Mouse (Mus musculus) midbrain, embryonic 11.5 days (tissue): ENCODE measurements at regions not wholly inside any gene's neighbourhood (a gene's known extent, or its start where the extent isn't known, plus 50 kb on each side); places are given as distances from the start of the nearest gene placed in this dataset.

Source experiments
- ATAC-seq: fragments of 200-750 bp; cut with Nextera tagmentation; 2 replicates; pipeline ENCODE4 v1.8.0; 2017; ENCODE audit warnings: moderate TSS enrichment, moderate library complexity; ENCODE audit not compliant: low FRiP score
- DNase-seq: peaks from one replicate; pipeline ENCODE4 v3.0.0; 2015; ENCODE audit warnings: low spot score; ENCODE audit errors: missing footprints
- H3K27ac ChIP-seq: fragments of 300-500 bp; sonication (generic); 2 replicates; pipeline ENCODE4 v1.5.1; 2014; ENCODE audit warnings: low read depth, low read length
- H3K27me3 ChIP-seq: fragments of 300-500 bp; sonication (generic); 2 replicates; pipeline ENCODE4 v1.6.1; 2014; ENCODE audit warnings: mild to moderate bottlenecking, low read length, moderate library complexity, mixed read lengths; ENCODE audit not compliant: control insufficient read depth, insufficient read depth
- H3K36me3 ChIP-seq: fragments of 300-500 bp; sonication (generic); 2 replicates; pipeline ENCODE4 v1.6.1; 2014; ENCODE audit warnings: mild to moderate bottlenecking, low read length, moderate library complexity, mixed read lengths; ENCODE audit not compliant: control insufficient read depth, insufficient read depth
- H3K4me1 ChIP-seq: fragments of 300-500 bp; sonication (generic); 2 replicates; pipeline ENCODE4 v1.6.1; 2014; ENCODE audit warnings: low read length; ENCODE audit not compliant: control insufficient read depth, insufficient read depth
- H3K4me2 ChIP-seq: fragments of 300-500 bp; sonication (generic); 2 replicates; pipeline ENCODE4 v1.6.1; 2014; ENCODE audit warnings: mild to moderate bottlenecking, moderate library complexity
- H3K4me3 ChIP-seq: fragments of 300-500 bp; sonication (generic); 2 replicates; pipeline ENCODE4 v1.5.1; 2014; ENCODE audit warnings: low read depth, low read length
- H3K9ac ChIP-seq: fragments of 300-500 bp; sonication (generic); 2 replicates; pipeline ENCODE4 v1.6.1; 2014; ENCODE audit warnings: low read length
- H3K9me3 ChIP-seq: fragments of 300-500 bp; sonication (generic); 2 replicates; pipeline ENCODE4 v1.6.1; 2016; ENCODE audit warnings: low read length; ENCODE audit not compliant: control insufficient read depth
- WGBS: fragments of 180-500 bp; shearing (Covaris S2); extraction: QIAGEN DNeasy Blood & Tissue Kit; methylation state at CpG from one replicate; pipeline ENCODE4 v1.1.7; 2014; 5-methylcytosine and 5-hydroxymethylcytosine counted together

- Histone ChIP-seq H3K27me3 (no peaks in the 10 kb centered on the region), H3K27ac (no peak overlapping the region), H3K36me3 (no peaks in the 10 kb centered on the region), H3K4me2 (no peak overlapping the region), H3K9me3 (no peaks in the 10 kb centered on the region), H3K4me3 (no peak overlapping the region), H3K4me1 (no peaks in the 10 kb centered on the region), H3K9ac (no peak overlapping the region)
- 86% methylated on average over 3 of the region's 3 CpGs for whole genome bisulfite sequencing
- DNase-seq (no peak), ATAC-seq (no peak)
These were observed 241.3 kb upstream of the Smc2 start for GRCm38 (mm10) chr4:52197777-52198176.

- no peak overlapping the region for H3K9ac ChIP-seq
- no peak overlapping the region for H3K4me2 ChIP-seq
- H3K9me3 ChIP-seq, result no peaks in the 10 kb centered on the region
- ATAC-seq (no peak), DNase-seq (peak; percentile 19)
- H3K36me3 ChIP-seq, result no peaks in the 10 kb centered on the region
- no peak overlapping the region for H3K27ac ChIP-seq
- H3K4me1 ChIP-seq, result no peaks in the 10 kb centered on the region
- H3K27me3 ChIP-seq, result no peaks in the 10 kb centered on the region
- H3K4me3 ChIP-seq, result no peak overlapping the region
These were observed 228.4 kb upstream of the Smc2 start for GRCm38 (mm10) chr4:52210601-52211000.

- no peak overlapping the region for H3K27ac ChIP-seq
- H3K36me3 ChIP-seq, result no peaks in the 10 kb centered on the region
- no peak overlapping the region for H3K9ac ChIP-seq
- H3K9me3 ChIP-seq, result no peaks in the 10 kb centered on the region
- H3K4me1 ChIP-seq, result no peaks in the 10 kb centered on the region
- DNase-seq, result no peak
- H3K4me3 ChIP-seq, result no peak overlapping the region
- ATAC-seq, result peak; percentile 69; the same call in 1 of the 2 replicates
- H3K4me2 ChIP-seq, result no peak overlapping the region
- no peaks in the 10 kb centered on the region for H3K27me3 ChIP-seq
- 58% methylated on average over 5 of the region's 5 CpGs for WGBS
These were observed 228.0 kb upstream of the Smc2 start for GRCm38 (mm10) chr4:52211022-52211421.

GRCm38 (mm10) chr4:52213363-52213762 lies 225.7 kb upstream of the Smc2 start:
- Histone ChIP-seq H3K9ac (no peak overlapping the region), H3K27ac (no peak overlapping the region), H3K4me1 (no peaks in the 10 kb centered on the region), H3K4me3 (no peak overlapping the region), H3K4me2 (no peak overlapping the region), H3K9me3 (no peaks in the 10 kb centered on the region), H3K27me3 (no peaks in the 10 kb centered on the region), H3K36me3 (no peaks in the 10 kb centered on the region)
- 77% methylated on average over 3 of the region's 3 CpGs for WGBS
- DNase-seq (no peak), ATAC-seq (no peak)
